Mouse (Mus musculus): ENCODE measurements at regions not wholly inside any gene's neighbourhood (a gene's known extent, or its start where the extent isn't known, plus 50 kb on each side); places are given as distances from the start of the nearest gene placed in this dataset.

DNA sequence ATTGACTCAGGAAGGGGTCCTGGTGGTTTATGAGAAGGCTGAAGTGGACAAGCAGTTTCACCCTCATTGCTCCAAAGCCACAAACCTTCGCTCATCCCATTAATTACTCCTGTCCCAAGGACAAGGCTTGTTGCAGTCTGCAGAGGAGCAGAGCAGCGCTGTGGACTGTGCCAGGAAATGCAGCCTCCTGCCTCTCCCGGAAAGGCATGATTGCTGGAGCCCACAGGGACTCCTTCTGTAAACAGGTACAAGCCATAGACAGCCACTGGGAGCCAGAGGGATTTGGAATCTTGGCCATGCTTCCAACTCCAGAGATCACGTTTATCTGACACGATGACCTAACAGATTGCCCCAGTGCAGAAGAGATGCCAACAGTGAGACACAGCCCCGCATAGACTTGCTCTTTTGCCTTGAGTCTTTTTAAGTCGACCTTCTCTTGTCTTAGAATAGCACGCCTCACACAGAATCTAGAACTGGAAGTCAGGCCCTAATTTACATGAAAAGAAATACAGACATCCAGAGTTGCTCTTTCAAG is 275.6 kb upstream of the Nfe2l3 start:
- TF ChIP-seq CTCF (IDR thresholded peaks at IDR 0.05; ENCODE audit: low read depth) (no peak), EP300 (optimal IDR thresholded peaks at IDR 0.05) (no peak)

Data from stomach, postnatal 0 days (tissue).